Mouse (Mus musculus): ENCODE measurements around the gene Btbd9. TPM values are rescaled to one million over a fixed set of nuclear protein-coding genes. Genes with fewer than 3 reads are reported as not detected.
A peak's percentile ranks its signal among the peaks of the same experiment; 100 is the strongest.
"Not testable (repeated sequence)": the region's sequence is repeated elsewhere in the genome, so short reads cannot be mapped to it uniquely, and the experiment has no call there.

The Btbd9 gene
- 30.3 and 36.4 TPM in 2 replicates for total RNA-seq (2014; rRNA removed; ENCODE audit: low replicate concordance)
- polyA plus RNA-seq (2015; fragmentation: Nextera tagmentation; extraction: Ambion mirVana), result 26.2 and 31.0 TPM in 2 replicates

GRCm38 (mm10) chr17:30575941-30576773 is at the start of gene Btbd9:
Gene Btbd9 (minus strand): TSS chr17:30576488.
- ATAC-seq (ENCODE audit: insufficient read depth, low read depth) (peak; percentile 88), DNase-seq (ENCODE audit: low spot score) (peak; percentile 80)
- Histone ChIP-seq H3K36me3 (replicated peaks; ENCODE audit: control insufficient read depth, insufficient read depth, low read length) (no peaks in the 10 kb centered on the region), H3K27ac (ENCODE audit: low read depth) (peak within 1 kb of the TSS; percentile 86), H3K4me3 (ENCODE audit: low read depth, low read length) (peak within 1 kb of the TSS; percentile 92), H3K4me1 (ENCODE audit: control insufficient read depth, insufficient read depth) (peaks cover 18% of the 10 kb centered on the region), H3K9me3 (replicated peaks; ENCODE audit: control insufficient read depth, low read length) (no peaks in the 10 kb centered on the region), H3K27me3 (ENCODE audit: control insufficient read depth, insufficient read depth, low read length) (no peaks in the 10 kb centered on the region), H3K4me2 (ENCODE audit: low read depth, low read length) (peak within 1 kb of the TSS; percentile 71), H3K9ac (replicated peaks; ENCODE audit: low read depth, low read length) (peak within 1 kb of the TSS; percentile 81)
- TF ChIP-seq EP300 (IDR thresholded peaks at IDR 0.05; ENCODE audit: low read depth) (no peak), CTCF (IDR thresholded peaks at IDR 0.05; ENCODE audit: low read depth) (no peak)
- under 1% methylated on average over 59 of the region's 94 CpGs for WGBS

- no CpG with 5 or more reads among the region's 20 CpGs for WGBS
- H3K4me3 ChIP-seq (ENCODE audit: low read depth, low read length); ATAC-seq (ENCODE audit: insufficient read depth, low read depth): not testable (repeated sequence)
These were observed 47.8 kb upstream of the Btbd9 start, which contains the start of gene Dnah8 for GRCm38 (mm10) chr17:30624132-30624531. Gene Dnah8 (plus strand): TSS chr17:30624354.

GRCm38 (mm10) chr17:30623200-30623599 is 46.9 kb upstream of the Btbd9 start:
- Histone ChIP-seq H3K27ac (ENCODE audit: low read depth) (no peak overlapping the region), H3K9ac (replicated peaks; ENCODE audit: low read depth, low read length) (no peak overlapping the region), H3K4me2 (ENCODE audit: low read depth, low read length) (no peak overlapping the region), H3K27me3 (ENCODE audit: control insufficient read depth, insufficient read depth, low read length) (no peaks in the 10 kb centered on the region), H3K36me3 (replicated peaks; ENCODE audit: control insufficient read depth, insufficient read depth, low read length) (no peaks in the 10 kb centered on the region), H3K9me3 (replicated peaks; ENCODE audit: control insufficient read depth, low read length) (no peaks in the 10 kb centered on the region), H3K4me3 (ENCODE audit: low read depth, low read length) (no peak overlapping the region), H3K4me1 (ENCODE audit: control insufficient read depth, insufficient read depth) (no peaks in the 10 kb centered on the region)
- TF ChIP-seq EP300 (IDR thresholded peaks at IDR 0.05; ENCODE audit: low read depth) (no peak), CTCF (IDR thresholded peaks at IDR 0.05; ENCODE audit: low read depth) (no peak)
- WGBS, result 85% methylated on average over 3 of the region's 3 CpGs
- ATAC-seq (ENCODE audit: insufficient read depth, low read depth) (no peak), DNase-seq (ENCODE audit: low spot score) (no peak)

More at GRCm38 (mm10) chr17:30624132-30624531, 47.8 kb upstream of the Btbd9 start, which contains the start of gene Dnah8:
- H3K27ac ChIP-seq (ENCODE audit: low read depth); H3K27me3 ChIP-seq (ENCODE audit: control insufficient read depth, insufficient read depth, low read length); H3K9ac ChIP-seq (replicated peaks; ENCODE audit: low read depth, low read length); H3K4me2 ChIP-seq (ENCODE audit: low read depth, low read length); DNase-seq (ENCODE audit: low spot score); H3K4me1 ChIP-seq (ENCODE audit: control insufficient read depth, insufficient read depth); H3K9me3 ChIP-seq (replicated peaks; ENCODE audit: control insufficient read depth, low read length); H3K36me3 ChIP-seq (replicated peaks; ENCODE audit: control insufficient read depth, insufficient read depth, low read length): not testable (repeated sequence)

GRCm38 (mm10) chr17:30621450-30621849 is 45.2 kb upstream of the Btbd9 start:
- Histone ChIP-seq H3K4me2 (ENCODE audit: low read depth, low read length) (no peak overlapping the region), H3K27me3 (ENCODE audit: control insufficient read depth, insufficient read depth, low read length) (no peaks in the 10 kb centered on the region), H3K27ac (ENCODE audit: low read depth) (no peak overlapping the region), H3K4me1 (ENCODE audit: control insufficient read depth, insufficient read depth) (no peaks in the 10 kb centered on the region), H3K36me3 (replicated peaks; ENCODE audit: control insufficient read depth, insufficient read depth, low read length) (no peaks in the 10 kb centered on the region), H3K9me3 (replicated peaks; ENCODE audit: control insufficient read depth, low read length) (no peaks in the 10 kb centered on the region), H3K9ac (replicated peaks; ENCODE audit: low read depth, low read length) (no peak overlapping the region), H3K4me3 (ENCODE audit: low read depth, low read length) (no peak overlapping the region)
- ATAC-seq (ENCODE audit: insufficient read depth, low read depth) (no peak), DNase-seq (ENCODE audit: low spot score) (no peak)
- WGBS, result 64% methylated on average over 4 of the region's 4 CpGs
- no peak for TF ChIP-seq CTCF (IDR thresholded peaks at IDR 0.05; ENCODE audit: low read depth)
- TF ChIP-seq EP300 (IDR thresholded peaks at IDR 0.05; ENCODE audit: low read depth), result no peak

- Histone ChIP-seq H3K4me3 (ENCODE audit: low read depth, low read length) (no peak overlapping the region), H3K4me2 (ENCODE audit: low read depth, low read length) (no peak overlapping the region), H3K27ac (ENCODE audit: low read depth) (no peak overlapping the region), H3K27me3 (ENCODE audit: control insufficient read depth, insufficient read depth, low read length) (no peaks in the 10 kb centered on the region), H3K4me1 (ENCODE audit: control insufficient read depth, insufficient read depth) (no peaks in the 10 kb centered on the region), H3K9me3 (replicated peaks; ENCODE audit: control insufficient read depth, low read length) (no peaks in the 10 kb centered on the region), H3K36me3 (replicated peaks; ENCODE audit: control insufficient read depth, insufficient read depth, low read length) (no peaks in the 10 kb centered on the region), H3K9ac (replicated peaks; ENCODE audit: low read depth, low read length) (no peak overlapping the region)
- 46% methylated on average over 2 of the region's 2 CpGs for WGBS
- DNase-seq (ENCODE audit: low spot score) (no peak), ATAC-seq (ENCODE audit: insufficient read depth, low read depth) (no peak)
- TF ChIP-seq CTCF (IDR thresholded peaks at IDR 0.05; ENCODE audit: low read depth) (no peak), EP300 (IDR thresholded peaks at IDR 0.05; ENCODE audit: low read depth) (no peak)
These were observed 44.3 kb upstream of the Btbd9 start for GRCm38 (mm10) chr17:30620548-30620947.

Measured in heart, postnatal 0 days (tissue).